Mouse (Mus musculus): ENCODE data around the gene Sec14l2. TPM values are rescaled to one million over a fixed set of nuclear protein-coding genes. Genes with fewer than 3 reads are reported as not detected.

Sec14l2 gene
- total and polyA plus RNA-seq, 3 experiments = 16.7 to 24.2 (median 21.5) TPM

GRCm38 (mm10) chr11:4141505-4141904 lies 18.3 kb upstream of the Sec14l2 start:
- Histone ChIP-seq H3K79me2 (replicated peaks; ENCODE audit: control insufficient read depth, extremely low read depth, insufficient read depth, poor library complexity, severe bottlenecking) (peaks cover 11% of the 10 kb centered on the region), H3K4me1 (ENCODE audit: control insufficient read depth in 1 of 2, insufficient read depth in 2 of 2) (peaks cover 29 to 47% of the 10 kb centered on the region in 2 experiments), H3K4me2 (ENCODE audit: insufficient read depth, low read depth, poor library complexity, severe bottlenecking) (no peak overlapping the region), H3K36me3 (replicated peaks in 1 of 2; ENCODE audit: control insufficient read depth in 1 of 2, insufficient read depth in 1 of 2, low read length in 1 of 2) (peaks cover 44 to 79% of the 10 kb centered on the region in 2 experiments), H3K9me3 (replicated peaks; ENCODE audit: low read length) (no peaks in the 10 kb centered on the region), H3K9ac (ENCODE audit: insufficient read depth, low read depth) (no peak overlapping the region), H3K27me3 (replicated peaks) (no peaks in the 10 kb centered on the region), H3K4me3 (replicated peaks in 1 of 3; ENCODE audit: low read depth in 2 of 3, low read length in 2 of 3, poor library complexity in 1 of 3) (no peak overlapping the region), H3K27ac (ENCODE audit: insufficient read depth, low read depth) (no peak overlapping the region)
- in situ Hi-C loops (cut with MboI; ENCODE audit: low pct_ligation_motif_present, low pct_unique_long_range_greater_than_20kb, low sequenced_read_pairs) (no loop called here), dilution Hi-C loops (cut with MboI; ENCODE audit: extremely low pct_ligation_motif_present, extremely low pct_unique_long_range_greater_than_20kb, low sequenced_read_pairs) (no loop called here)
- TF ChIP-seq ELF1 (IDR thresholded peaks at IDR 0.05; ENCODE audit: low read depth, low read length) = no peak
- TF ChIP-seq RAD21 (IDR thresholded peaks at IDR 0.05; ENCODE audit: low read depth, low read length) = no peak
- TF ChIP-seq CTCF (conservative IDR thresholded peaks at IDR 0.05 in 1 of 2, IDR thresholded peaks at IDR 0.05 in 1 of 2; ENCODE audit: low read depth in 2 of 2, low read length in 2 of 2) = no peak
- no peak for TF ChIP-seq USF1 (IDR thresholded peaks at IDR 0.05; ENCODE audit: low read depth, low read length)
- no peak for TF ChIP-seq SMC3 (IDR thresholded peaks at IDR 0.05; ENCODE audit: low read depth, low read length)
- DNase-seq (ENCODE audit: extremely low read depth) = no peak

DNA sequence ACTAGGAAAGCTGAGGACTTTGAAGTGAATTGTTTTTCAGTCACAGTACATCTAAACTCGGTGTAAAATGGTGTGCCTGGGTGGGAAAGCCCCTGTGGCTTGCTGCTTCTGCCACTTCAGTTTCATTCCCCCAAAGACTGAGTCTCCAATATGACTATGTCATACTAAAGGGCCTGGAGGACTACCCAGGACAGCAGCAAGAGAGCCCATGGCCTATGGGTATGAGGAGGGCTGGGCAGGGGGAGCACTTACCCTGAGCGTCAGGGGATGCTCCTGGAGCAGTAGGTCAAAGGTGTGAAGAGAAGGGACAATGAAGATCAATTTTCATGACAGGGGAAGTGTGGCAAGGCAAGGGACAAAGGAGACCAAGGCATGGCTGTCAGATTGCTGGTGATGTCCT lies 15.7 kb upstream of the Sec14l2 start:
- Histone ChIP-seq H3K4me3 (replicated peaks in 1 of 3; ENCODE audit: low read depth in 2 of 3, low read length in 2 of 3, poor library complexity in 1 of 3) (peak overlapping the region in 1 of 3 experiments; percentile 16), H3K9ac (ENCODE audit: insufficient read depth, low read depth) (peak overlapping the region; percentile 52), H3K79me2 (replicated peaks; ENCODE audit: control insufficient read depth, extremely low read depth, insufficient read depth, poor library complexity, severe bottlenecking) (peaks cover 20% of the 10 kb centered on the region), H3K36me3 (replicated peaks in 1 of 2; ENCODE audit: control insufficient read depth in 1 of 2, insufficient read depth in 1 of 2, low read length in 1 of 2) (peaks cover 43 to 66% of the 10 kb centered on the region in 2 experiments), H3K9me3 (replicated peaks; ENCODE audit: low read length) (no peaks in the 10 kb centered on the region), H3K27ac (ENCODE audit: insufficient read depth, low read depth) (peak overlapping the region; percentile 93), H3K4me1 (ENCODE audit: control insufficient read depth in 1 of 2, insufficient read depth in 2 of 2) (peaks cover 32 to 65% of the 10 kb centered on the region in 2 experiments), H3K27me3 (replicated peaks) (no peaks in the 10 kb centered on the region), H3K4me2 (ENCODE audit: insufficient read depth, low read depth, poor library complexity, severe bottlenecking) (peak overlapping the region; percentile 58)
- TF ChIP-seq SMC3 (IDR thresholded peaks at IDR 0.05; ENCODE audit: low read depth, low read length) (0 out of 2 replicates have a peak, but pooled peaks have one; percentile 5), MYC (IDR thresholded peaks at IDR 0.05; ENCODE audit: low read depth, low read length) (peak; percentile 65), CHD1 (IDR thresholded peaks at IDR 0.05; ENCODE audit: low read depth, low read length) (0 out of 2 replicates have a peak, but pooled peaks have one; percentile 31), MXI1 (IDR thresholded peaks at IDR 0.05; ENCODE audit: low read depth, low read length) (peak; percentile 51; the same call in 1 of the 2 replicates), IRF4 (IDR thresholded peaks at IDR 0.05; ENCODE audit: low read depth, low read length) (peak; percentile 77), EP300 (IDR thresholded peaks at IDR 0.05; ENCODE audit: low read length) (peak; percentile 49; the same call in 1 of the 2 replicates), RAD21 (IDR thresholded peaks at IDR 0.05; ENCODE audit: low read depth, low read length) (no peak), MEF2A (IDR thresholded peaks at IDR 0.05; ENCODE audit: borderline replicate concordance, low read depth, low read length) (peak; percentile 79; the same call in 1 of the 2 replicates), USF1 (IDR thresholded peaks at IDR 0.05; ENCODE audit: low read depth, low read length) (no peak), CHD2 (IDR thresholded peaks at IDR 0.05; ENCODE audit: low read length) (no peak; the same call in 1 of the 2 replicates), SIN3A (IDR thresholded peaks at IDR 0.05; ENCODE audit: low read length) (0 out of 2 replicates have a peak, but pooled peaks have one; percentile 22), HCFC1 (IDR thresholded peaks at IDR 0.05; ENCODE audit: low read depth, low read length) (no peak; the same call in 1 of the 2 replicates), ETS1 (conservative IDR thresholded peaks at IDR 0.05; ENCODE audit: low read depth, low read length) (0 out of 2 replicates have a peak, but pooled peaks have one; percentile 27), ZC3H11A (IDR thresholded peaks at IDR 0.05; ENCODE audit: low read depth, low read length) (no peak), TCF12 (IDR thresholded peaks at IDR 0.05; ENCODE audit: low read depth, low read length) (peak; percentile 56), MAZ (IDR thresholded peaks at IDR 0.05; ENCODE audit: low read depth, low read length) (0 out of 2 replicates have a peak, but pooled peaks have one; percentile 37), RCOR1 (conservative IDR thresholded peaks at IDR 0.05; ENCODE audit: low read depth, low read length) (0 out of 2 replicates have a peak, but pooled peaks have one; percentile 32), TBP (conservative IDR thresholded peaks at IDR 0.05; ENCODE audit: low read depth, low read length) (peak; percentile 75), JUND (conservative IDR thresholded peaks at IDR 0.05; ENCODE audit: low read depth, low read length) (no peak), NRF1 (IDR thresholded peaks at IDR 0.05; ENCODE audit: low read depth, low read length) (no peak), MAFK (IDR thresholded peaks at IDR 0.05; ENCODE audit: insufficient replicate concordance, low read length) (0 out of 2 replicates have a peak, but pooled peaks have one; percentile 29), BHLHE40 (IDR thresholded peaks at IDR 0.05; ENCODE audit: low read depth, low read length) (no peak; the same call in 1 of the 2 replicates), UBTF (IDR thresholded peaks at IDR 0.05; ENCODE audit: low read depth, low read length) (no peak; the same call in 1 of the 2 replicates), ZKSCAN1 (IDR thresholded peaks at IDR 0.05; ENCODE audit: borderline replicate concordance, low read depth, low read length) (no peak), ELF1 (IDR thresholded peaks at IDR 0.05; ENCODE audit: low read depth, low read length) (peak; percentile 24; the same call in 1 of the 2 replicates), MAX (IDR thresholded peaks at IDR 0.05; ENCODE audit: low read length) (0 out of 2 replicates have a peak, but pooled peaks have one; percentile 12)
- dilution Hi-C loops (cut with MboI; ENCODE audit: extremely low pct_ligation_motif_present, extremely low pct_unique_long_range_greater_than_20kb, low sequenced_read_pairs) = no loop called here
- peak; percentile 65 for DNase-seq (ENCODE audit: extremely low read depth)
- in situ Hi-C loops (cut with MboI; ENCODE audit: low pct_ligation_motif_present, low pct_unique_long_range_greater_than_20kb, low sequenced_read_pairs) = loop anchor here (5.0 kb wide), 1 partner anchor 68 kb away; no protein-coding TSS in a partner anchor

Measured in CH12.LX (cell line).